Mouse (Mus musculus) cortical plate, adult 2 months (tissue): ENCODE measurements around the gene Prss38. TPM values are rescaled to one million over a fixed set of nuclear protein-coding genes. Genes with fewer than 3 reads are reported as not detected.

Experiments
- H3K27ac ChIP-seq: fragments of 200-500 bp; 2 replicates; pipeline ENCODE4 v1.5.1; 2012; ENCODE audit warnings: low read length, control low read depth, inconsistent platforms; ENCODE audit not compliant: insufficient read depth
- H3K4me1 ChIP-seq: fragments of 200-500 bp; 2 replicates; pipeline ENCODE4 v1.6.1; 2011; ENCODE audit warnings: low read length; ENCODE audit not compliant: control insufficient read depth, insufficient read depth
- H3K4me3 ChIP-seq: fragments of 200-500 bp; 2 replicates; pipeline ENCODE4 v1.5.1; 2011; ENCODE audit warnings: mild to moderate bottlenecking, low read length, control low read depth; ENCODE audit not compliant: insufficient read depth
- CTCF ChIP-seq: fragments of 200-500 bp; IDR thresholded peaks from 2 replicates; pipeline ENCODE4 v1.5.1; 2011; ENCODE audit warnings: mild to moderate bottlenecking, control low read depth, low read length; ENCODE audit not compliant: insufficient read depth; ENCODE audit errors: extremely low read depth
- POLR2A ChIP-seq: fragments of 200-500 bp; IDR thresholded peaks from 2 replicates; pipeline ENCODE4 v1.6.1; 2011; ENCODE audit warnings: mild to moderate bottlenecking, low read length, control low read depth; ENCODE audit not compliant: insufficient read depth; ENCODE audit errors: extremely low read depth
- polyA plus RNA-seq: library from polyadenylated mRNA; depleted of rRNA; stranded (reverse); fragments of >200 nt; gene quantifications from 2 replicates; pipeline ENCODE4 v1.2.3, GENCODE M21; 2012

Gene Prss38
- polyA plus RNA-seq, 1 experiment = 0.31 TPM

DNA sequence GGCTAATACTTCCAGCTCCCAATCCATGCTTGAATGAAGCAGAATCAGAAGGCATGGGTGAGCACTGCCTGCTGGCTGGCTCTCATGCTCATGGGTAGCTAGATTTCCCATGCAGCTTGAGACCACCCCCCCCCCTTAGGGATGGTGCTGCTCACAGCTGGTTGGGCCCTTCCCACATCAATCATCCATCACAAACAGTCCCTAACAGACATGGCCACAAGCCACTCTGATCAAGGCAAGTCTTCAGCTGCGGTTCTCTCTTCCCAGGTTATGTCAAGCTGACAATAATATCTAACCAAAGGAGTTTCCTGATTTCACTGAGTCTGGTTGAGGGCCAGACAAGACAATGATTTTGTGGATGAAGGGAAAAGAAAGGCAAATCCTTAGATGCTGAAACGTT, 25.4 kb upstream of the Prss38 start:
- Histone ChIP-seq H3K4me1 (no peaks in the 10 kb centered on the region), H3K4me3 (no peak overlapping the region), H3K27ac (no peak overlapping the region)
- no peak for TF ChIP-seq POLR2A
- no peak for TF ChIP-seq CTCF

DNA sequence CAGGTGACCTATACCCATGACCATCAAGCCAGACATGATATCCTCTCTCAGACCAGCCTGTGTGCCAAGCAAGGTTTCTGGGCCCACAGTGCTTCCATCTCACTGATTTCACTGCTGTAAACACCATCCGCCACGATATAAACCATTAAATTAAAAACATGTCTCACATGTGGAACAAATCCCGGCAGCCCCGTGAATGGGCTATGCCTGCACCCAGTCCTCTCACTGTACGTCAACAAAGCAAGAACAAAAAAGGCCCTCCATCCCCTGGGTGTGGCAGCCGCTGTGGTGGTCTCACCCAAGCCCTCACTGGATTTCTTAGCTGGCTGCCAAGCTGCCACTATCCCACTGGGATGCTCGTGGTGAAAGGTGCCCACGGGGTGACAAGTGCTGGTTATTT, 24.4 kb upstream of the Prss38 start:
- no peak overlapping the region for H3K4me3 ChIP-seq

DNA sequence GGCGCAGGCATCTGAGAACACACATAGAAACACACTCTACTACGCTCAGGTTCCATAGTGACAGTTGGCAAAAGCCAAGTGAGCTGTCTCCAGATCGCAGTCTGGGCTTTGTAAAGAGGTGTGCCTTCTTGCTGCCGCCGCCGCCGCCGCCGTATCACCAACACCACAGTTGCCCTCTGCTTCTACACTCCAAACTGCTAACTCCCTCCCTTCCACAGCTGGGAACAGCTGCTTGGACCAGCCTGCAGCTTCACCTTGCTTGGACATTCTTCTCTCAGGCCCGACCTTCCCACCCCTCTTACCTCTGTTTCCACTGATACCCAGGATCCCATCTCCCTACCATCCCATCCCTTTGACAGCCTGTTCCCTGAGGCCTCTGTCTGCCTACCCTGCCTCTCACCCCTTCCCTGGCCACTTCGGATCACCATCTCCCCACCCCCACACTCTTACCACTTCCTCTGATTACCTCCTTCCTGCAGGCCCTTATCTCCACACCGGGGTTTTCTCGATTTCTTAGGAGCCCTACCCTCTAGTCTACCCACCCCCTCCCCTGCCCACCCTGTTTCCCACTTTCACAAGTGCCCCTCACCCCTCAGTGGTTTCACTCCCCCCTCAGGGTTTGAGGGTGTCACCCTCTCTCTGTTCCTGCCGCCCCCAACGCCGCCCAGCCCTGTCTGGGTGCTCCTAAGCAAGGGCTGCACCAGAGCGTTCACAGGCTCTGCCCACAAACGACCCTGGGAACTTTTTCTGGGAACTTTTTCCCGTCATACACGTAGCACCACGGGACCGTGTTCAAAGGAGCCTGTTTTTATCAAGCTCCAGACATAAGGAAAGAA, 22.3 kb upstream of the Prss38 start:
- Histone ChIP-seq H3K27ac (no peak overlapping the region), H3K4me3 (no peak overlapping the region), H3K4me1 (no peaks in the 10 kb centered on the region)
- TF ChIP-seq POLR2A (no peak), CTCF (no peak)

More for the DNA sequence above, 24.4 kb upstream of the Prss38 start:
- Histone ChIP-seq H3K4me1 (no peaks in the 10 kb centered on the region), H3K27ac (no peak overlapping the region)
- TF ChIP-seq CTCF = no peak
- TF ChIP-seq POLR2A = no peak

DNA sequence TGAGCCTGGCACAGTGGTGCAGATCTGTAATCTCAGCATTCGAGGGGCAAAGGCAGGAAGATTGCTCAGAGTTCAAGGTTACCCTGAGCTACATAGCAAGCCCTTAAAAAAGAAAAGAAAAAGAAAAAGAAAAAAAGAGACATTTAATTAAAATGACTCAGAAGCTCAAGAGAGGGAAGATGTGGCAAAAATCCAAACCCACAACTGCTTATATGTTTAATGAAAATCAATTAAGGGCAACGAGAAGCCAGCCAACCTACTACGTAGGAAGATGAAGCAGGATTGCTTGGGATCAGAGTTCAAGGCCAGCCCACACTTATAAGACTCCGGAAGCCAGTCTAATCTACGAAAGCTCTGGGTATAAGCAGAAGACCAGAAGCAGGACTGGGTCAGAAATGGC, 19.0 kb upstream of the Prss38 start:
- no peak overlapping the region for H3K27ac ChIP-seq
- no peaks in the 10 kb centered on the region for H3K4me1 ChIP-seq
- TF ChIP-seq CTCF = no peak
- H3K4me3 ChIP-seq = no peak overlapping the region

DNA sequence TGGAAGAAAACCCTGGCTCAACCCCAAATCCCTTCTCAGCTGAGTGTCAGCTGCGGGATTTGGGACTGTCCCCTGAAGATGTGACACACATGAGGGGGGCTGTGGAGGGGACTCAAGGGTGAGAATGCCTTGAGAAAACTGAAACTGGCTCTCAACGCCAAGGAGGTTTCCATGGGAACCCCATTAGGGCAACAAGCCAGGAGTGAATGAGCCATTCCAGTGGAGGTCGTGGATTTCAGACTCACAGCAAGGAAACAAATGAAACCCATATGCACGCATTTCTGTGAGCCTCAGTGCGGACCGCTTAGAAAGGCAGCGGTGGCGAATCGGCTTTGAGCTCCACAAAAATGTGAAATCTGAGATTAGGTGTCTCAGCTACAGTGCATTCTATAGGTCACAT, 18.1 kb upstream of the Prss38 start:
- Histone ChIP-seq H3K27ac (no peak overlapping the region), H3K4me1 (no peaks in the 10 kb centered on the region), H3K4me3 (no peak overlapping the region)
- TF ChIP-seq POLR2A (no peak), CTCF (no peak)

DNA sequence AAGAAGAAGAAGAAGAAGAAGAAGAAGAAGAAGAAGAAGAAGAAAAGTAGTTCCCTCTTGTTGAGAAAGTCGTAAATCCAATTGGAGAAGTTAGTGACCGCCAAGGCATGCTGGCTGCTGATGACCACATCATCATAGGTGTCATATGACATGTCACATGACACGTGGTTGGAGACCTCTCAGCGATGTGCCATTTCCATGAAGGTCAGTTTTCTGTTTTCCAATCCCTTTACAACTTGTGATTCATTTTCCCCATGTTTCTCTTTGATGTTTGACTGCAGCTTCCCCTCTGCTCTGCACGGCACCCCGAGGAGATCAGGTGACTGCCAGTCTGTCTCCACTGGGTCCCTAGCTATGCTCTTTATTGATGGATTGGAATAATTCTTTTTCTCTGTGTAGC, 16.8 kb upstream of the Prss38 start:
- H3K4me1 ChIP-seq = no peaks in the 10 kb centered on the region
- no peak overlapping the region for H3K27ac ChIP-seq
- no peak for TF ChIP-seq CTCF
- no peak overlapping the region for H3K4me3 ChIP-seq

DNA sequence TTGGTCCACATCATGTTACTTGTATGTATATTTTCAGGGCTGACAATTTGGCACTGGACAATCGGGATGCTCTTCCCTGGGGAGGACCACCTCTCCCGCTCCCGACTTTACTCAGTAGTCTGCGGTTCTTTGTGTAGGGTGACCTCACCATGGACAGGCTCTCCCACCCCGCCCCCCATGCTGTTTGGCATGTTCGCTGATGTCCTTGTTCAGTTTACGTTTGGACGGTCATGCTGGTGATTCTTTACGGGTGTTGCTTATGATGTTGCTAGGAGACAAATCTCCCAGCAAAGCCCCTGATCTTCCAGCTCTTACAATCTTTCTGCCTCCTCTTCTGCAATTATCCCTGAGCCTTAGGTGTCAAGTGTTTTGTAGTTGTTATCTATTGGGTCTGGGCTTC, 15.0 kb upstream of the Prss38 start:
- H3K4me1 ChIP-seq = no peaks in the 10 kb centered on the region
- TF ChIP-seq POLR2A (no peak), CTCF (no peak)

DNA sequence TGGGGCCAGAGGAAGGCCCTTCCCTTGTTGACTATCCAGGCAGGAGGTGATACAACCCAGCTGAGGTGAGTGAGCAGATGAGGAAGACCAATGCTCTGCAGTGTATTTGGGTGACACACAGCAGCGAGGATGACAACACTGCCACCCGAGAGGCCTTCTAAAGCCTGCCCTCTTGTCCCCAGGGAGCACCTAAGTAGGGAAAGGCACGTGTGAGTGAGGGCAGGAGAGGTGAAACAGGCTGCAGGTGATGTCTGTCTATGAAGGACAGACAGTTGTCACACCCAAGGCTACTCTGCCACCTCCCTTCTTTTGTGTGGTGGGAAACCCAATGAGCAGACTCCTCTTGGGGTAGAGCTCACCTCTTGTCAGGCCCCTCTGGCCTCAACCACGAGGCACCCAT, 14.2 kb upstream of the Prss38 start:
- TF ChIP-seq POLR2A (no peak), CTCF (no peak)
- no peaks in the 10 kb centered on the region for H3K4me1 ChIP-seq
- H3K4me3 ChIP-seq = no peak overlapping the region
- no peak overlapping the region for H3K27ac ChIP-seq

More for the DNA sequence above, 15.0 kb upstream of the Prss38 start:
- H3K4me3 ChIP-seq = no peak overlapping the region
- H3K27ac ChIP-seq = no peak overlapping the region

DNA sequence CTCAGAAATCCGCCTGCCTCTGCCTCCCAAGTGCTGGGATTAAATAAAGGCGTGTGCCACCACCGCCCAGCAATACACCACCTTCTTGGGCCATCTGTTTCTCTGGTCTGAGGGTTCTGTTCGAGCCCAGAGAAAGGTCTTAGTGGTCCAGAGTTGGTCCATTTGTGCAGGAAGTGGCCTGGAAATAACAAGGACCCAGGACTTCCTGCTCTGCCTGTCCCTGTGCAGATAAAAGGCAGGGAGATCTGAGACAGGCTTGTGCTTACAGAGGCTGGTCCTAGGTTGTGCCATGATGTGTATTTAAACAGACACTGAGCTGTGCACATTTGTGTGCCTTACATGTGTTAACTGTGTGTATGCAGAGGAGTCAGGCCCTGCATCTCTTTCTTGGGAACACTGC, 13.3 kb upstream of the Prss38 start:
- Histone ChIP-seq H3K27ac (no peak overlapping the region), H3K4me3 (no peak overlapping the region), H3K4me1 (no peaks in the 10 kb centered on the region)

DNA sequence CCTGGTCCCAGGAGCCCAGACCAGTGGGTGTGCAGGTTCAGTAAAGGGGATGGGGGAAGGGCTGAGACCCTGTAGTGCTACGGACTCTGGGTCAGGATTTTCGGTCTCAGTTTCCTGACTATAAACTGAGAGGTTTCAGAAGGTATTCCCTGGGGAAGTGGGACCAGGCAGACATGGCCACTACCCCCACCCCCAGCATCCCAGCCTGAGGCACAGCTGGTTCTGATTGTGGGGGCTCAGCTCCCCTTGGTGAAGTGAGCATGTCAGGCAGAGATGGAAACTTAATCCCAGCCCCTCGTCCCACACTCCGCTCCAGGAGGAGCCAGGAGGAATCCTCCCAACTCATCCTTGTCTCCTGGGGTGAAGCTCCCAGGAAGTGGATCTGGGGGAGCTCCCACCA, 12.0 kb upstream of the Prss38 start:
- Histone ChIP-seq H3K27ac (no peak overlapping the region), H3K4me1 (no peaks in the 10 kb centered on the region), H3K4me3 (no peak overlapping the region)
- TF ChIP-seq POLR2A (no peak), CTCF (no peak)

More for the DNA sequence above, 13.3 kb upstream of the Prss38 start:
- no peak for TF ChIP-seq POLR2A
- no peak for TF ChIP-seq CTCF

DNA sequence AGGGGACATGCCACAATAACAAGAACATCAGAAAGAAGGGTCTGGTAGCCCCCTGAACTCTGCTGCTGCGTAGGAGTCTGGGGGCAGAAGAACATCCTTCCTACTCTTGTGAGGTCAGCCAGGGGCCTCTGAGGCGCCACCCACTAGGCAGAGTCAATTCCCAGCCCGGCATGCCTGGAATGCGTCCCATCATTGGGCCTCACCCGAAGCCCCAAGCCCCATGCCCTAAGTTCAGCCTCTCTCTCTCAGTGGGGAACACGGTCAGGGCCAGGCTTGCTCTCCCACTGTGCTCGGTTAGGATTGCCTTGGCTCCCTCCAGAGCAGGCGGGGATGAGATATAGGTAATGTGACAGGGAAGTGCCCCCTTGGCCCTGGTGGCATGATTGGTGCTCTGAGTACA, 9.7 kb upstream of the Prss38 start:
- H3K4me1 ChIP-seq = no peaks in the 10 kb centered on the region
- no peak for TF ChIP-seq POLR2A
- no peak overlapping the region for H3K4me3 ChIP-seq
- no peak overlapping the region for H3K27ac ChIP-seq
